Mouse (Mus musculus) right cerebral cortex, postnatal 10 days (tissue): ENCODE measurements around the gene Olfr157.
"Not testable (repeated sequence)": the region's sequence is repeated elsewhere in the genome, so short reads cannot be mapped to it uniquely, and the experiment has no call there.

ENCODE experiments used
- DNase-seq, 2 experiments: peaks; one replicate each; pipeline ENCODE4 v3.0.0; 2021; ENCODE audit warnings: low spot score in 2 of 2

Gene Olfr157

DNA sequence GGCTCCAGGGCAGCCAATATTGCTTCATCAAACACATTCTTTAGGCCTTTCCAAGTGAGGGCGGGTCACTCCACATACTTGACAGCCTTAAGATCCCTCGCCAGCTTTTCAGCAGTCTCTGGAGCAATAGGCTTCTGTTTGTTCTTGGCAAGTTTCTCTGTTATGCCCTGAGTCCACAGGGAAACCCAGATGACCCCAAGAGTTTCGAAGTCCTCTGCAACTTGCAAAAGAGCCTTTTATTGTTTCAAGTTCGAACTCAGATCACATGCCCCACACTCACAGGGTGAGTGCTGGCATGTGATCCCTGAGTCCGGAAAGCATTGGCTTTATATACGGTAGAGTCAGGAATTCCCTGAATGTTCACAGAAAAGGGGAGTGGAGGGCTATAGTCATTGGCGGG, 41.1 kb downstream of the Olfr157 start:
- no peak for DNase-seq

GRCm38 (mm10) chr4:43795844-43796243, 44.2 kb downstream of the Olfr157 start:
- DNase-seq = not testable (repeated sequence)

GRCm38 (mm10) chr4:43795296-43795695, 44.7 kb downstream of the Olfr157 start:
- DNase-seq = no peak
